Mouse (Mus musculus) lung, adult 2 months (tissue): ENCODE results near the gene Cyb5r3.

ENCODE experiments used
- CTCF ChIP-seq: fragments of 200-500 bp; IDR thresholded peaks from 2 replicates; pipeline ENCODE4 v1.5.1; 2011; ENCODE audit warnings: mild to moderate bottlenecking, low read length, control low read depth; ENCODE audit not compliant: insufficient read depth
- POLR2A ChIP-seq: fragments of 200-500 bp; IDR thresholded peaks from 2 replicates; pipeline ENCODE4 v1.6.1; 2011; ENCODE audit warnings: low read depth, mild to moderate bottlenecking, control low read depth, low read length, borderline replicate concordance; ENCODE audit errors: extremely low read depth

DNA sequence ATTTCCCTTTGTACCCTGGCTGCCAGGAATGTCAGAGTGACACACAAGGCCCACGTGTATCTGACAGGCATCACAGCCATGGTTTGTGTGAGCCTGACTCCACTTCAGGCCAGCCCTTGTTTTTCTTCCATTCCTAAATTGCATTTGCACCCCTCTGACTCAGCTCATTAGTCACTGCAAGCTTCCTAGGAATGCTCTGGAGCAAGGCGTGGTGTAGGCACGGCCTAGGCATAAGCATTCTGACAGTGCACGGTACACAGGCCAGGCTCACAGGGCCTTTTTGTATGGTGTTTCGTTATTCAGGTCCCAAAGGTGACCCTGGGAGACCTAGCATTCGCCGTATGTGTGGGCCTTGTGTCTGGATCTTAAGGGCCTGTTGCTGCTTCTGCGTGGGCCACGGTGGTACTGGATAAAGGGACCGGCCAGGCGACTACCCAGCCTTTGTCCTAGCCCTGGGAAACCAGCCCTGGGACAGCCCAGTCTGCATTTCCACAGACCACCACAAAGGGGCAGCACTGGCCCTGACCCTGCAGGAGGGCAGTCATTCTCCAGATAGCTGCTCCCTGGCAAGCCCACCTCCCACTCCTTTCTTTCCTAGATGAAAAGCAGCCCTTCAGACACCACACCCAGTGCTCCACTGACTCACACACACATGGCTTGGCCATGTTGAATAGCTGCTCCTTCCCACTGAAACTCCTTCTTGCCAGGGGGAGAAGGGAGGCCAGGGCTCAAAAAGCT lies 15.3 kb downstream of the Cyb5r3 start:
- TF ChIP-seq CTCF = peak; percentile 86
- peak; percentile 19; the same call in 1 of the 2 replicates for TF ChIP-seq POLR2A
